Mouse (Mus musculus): ENCODE measurements around the gene Phf23.
"Not testable (repeated sequence)": the region's sequence is repeated elsewhere in the genome, so short reads cannot be mapped to it uniquely, and the experiment has no call there.

Gene Phf23

GRCm38 (mm10) chr11:69995391-69995960 lies at the start of gene Phf23:
Gene Phf23, plus strand, starts transcription at chr11:69995777.
- peak; percentile 99 for DNase-seq (ENCODE audit: low read depth, low spot score)

- no peak for DNase-seq (ENCODE audit: low read depth, low spot score)
Measured at GRCm38 (mm10) chr11:69945997-69946891, 49.3 kb upstream of the Phf23 start.

GRCm38 (mm10) chr11:69947337-69948065 lies 48.1 kb upstream of the Phf23 start:
- no peak for DNase-seq (ENCODE audit: low read depth, low spot score)

- no peak for DNase-seq (ENCODE audit: low read depth, low spot score)
Measured at GRCm38 (mm10) chr11:69948066-69948762, 47.4 kb upstream of the Phf23 start, which contains the start of gene Slc2a4. Gene Slc2a4, minus strand, starts transcription at chr11:69948188.

GRCm38 (mm10) chr11:69948763-69949150 lies 46.8 kb upstream of the Phf23 start:
- no peak for DNase-seq (ENCODE audit: low read depth, low spot score)

- DNase-seq (ENCODE audit: low read depth, low spot score): peak; percentile 18
Measured at GRCm38 (mm10) chr11:69950807-69951459, 44.6 kb upstream of the Phf23 start.

- DNase-seq (ENCODE audit: low read depth, low spot score): no peak
Measured at GRCm38 (mm10) chr11:69952274-69952673, 43.3 kb upstream of the Phf23 start.

- DNase-seq (ENCODE audit: low read depth, low spot score): no peak
Measured at GRCm38 (mm10) chr11:69953267-69953915, 42.2 kb upstream of the Phf23 start.

- not testable (repeated sequence) for DNase-seq (ENCODE audit: low read depth, low spot score)
Measured at GRCm38 (mm10) chr11:69955618-69956017, 40.0 kb upstream of the Phf23 start.

- no peak for DNase-seq (ENCODE audit: low read depth, low spot score)
Measured at GRCm38 (mm10) chr11:69956218-69956617, 39.4 kb upstream of the Phf23 start.

- DNase-seq (ENCODE audit: low read depth, low spot score): no peak
Measured at GRCm38 (mm10) chr11:69960616-69961015, 35.0 kb upstream of the Phf23 start.

- DNase-seq (ENCODE audit: low read depth, low spot score): no peak
Measured at GRCm38 (mm10) chr11:69961841-69962240, 33.7 kb upstream of the Phf23 start.

GRCm38 (mm10) chr11:69964650-69965270 lies 30.8 kb upstream of the Phf23 start, which contains the start of gene Cldn7:
Gene Cldn7, plus strand, starts transcription at chr11:69964779.
- DNase-seq (ENCODE audit: low read depth, low spot score): no peak

- DNase-seq (ENCODE audit: low read depth, low spot score): no peak
Measured at GRCm38 (mm10) chr11:69965271-69966005, 30.1 kb upstream of the Phf23 start.

- no peak for DNase-seq (ENCODE audit: low read depth, low spot score)
Measured at GRCm38 (mm10) chr11:69966006-69966859, 29.3 kb upstream of the Phf23 start.

- DNase-seq (ENCODE audit: low read depth, low spot score): no peak
Measured at GRCm38 (mm10) chr11:69966860-69967517, 28.6 kb upstream of the Phf23 start.

- no peak for DNase-seq (ENCODE audit: low read depth, low spot score)
Measured at GRCm38 (mm10) chr11:69968793-69969192, 26.8 kb upstream of the Phf23 start.

GRCm38 (mm10) chr11:69970222-69970621 lies 25.4 kb upstream of the Phf23 start:
- no peak for DNase-seq (ENCODE audit: low read depth, low spot score)
